Mouse (Mus musculus) small intestine, adult 2 months (tissue): ENCODE measurements around the gene Tmem267.
"Not testable (repeated sequence)": the region's sequence is repeated elsewhere in the genome, so short reads cannot be mapped to it uniquely, and the experiment has no call there.

Experiments
- CTCF ChIP-seq: fragments of 200-500 bp; IDR thresholded peaks from 2 replicates; pipeline ENCODE4 v1.5.1; 2012; ENCODE audit warnings: low read depth, mild to moderate bottlenecking, control low read depth, inconsistent platforms, low read length, moderate library complexity, mixed read lengths; ENCODE audit not compliant: insufficient replicate concordance, insufficient read length; ENCODE audit errors: extremely low read depth
- POLR2A ChIP-seq: fragments of 200-500 bp; IDR thresholded peaks from 2 replicates; pipeline ENCODE4 v1.6.1; 2012; ENCODE audit warnings: low read depth, mild to moderate bottlenecking, control low read depth, inconsistent platforms, low read length, moderate library complexity

DNA sequence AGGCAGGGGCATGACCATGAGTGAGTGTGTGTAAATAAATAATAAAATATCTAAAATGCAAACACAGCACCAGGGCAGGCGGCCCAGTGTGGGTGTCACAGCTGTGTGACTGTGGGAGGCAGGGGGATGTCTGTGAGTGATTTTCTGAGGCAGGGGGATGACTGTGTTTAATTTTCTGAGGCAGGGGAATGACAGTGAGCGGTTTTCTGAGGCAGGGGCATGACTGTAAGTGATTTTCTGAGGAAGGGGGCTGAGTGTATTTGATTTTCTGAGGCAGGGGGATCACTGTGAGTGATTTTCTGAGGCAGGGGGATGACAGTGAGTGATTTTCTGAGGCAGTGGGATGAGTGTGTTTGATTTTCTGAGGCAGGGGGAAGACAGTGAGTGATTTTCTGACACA lies 111.7 kb downstream of the Tmem267 start:
- not testable (repeated sequence) for TF ChIP-seq POLR2A, CTCF
